Mouse (Mus musculus) bone marrow macrophage, adult 2 months (primary cell): ENCODE data around the gene Atl1.

Experiments
- CTCF ChIP-seq: IDR thresholded peaks from 2 replicates; pipeline ENCODE4 v1.5.1; 2012; ENCODE audit warnings: low read depth, mild to moderate bottlenecking, low read length, moderate library complexity
- POLR2A ChIP-seq: IDR thresholded peaks from 2 replicates; pipeline ENCODE4 v1.6.1; 2012; ENCODE audit warnings: mild to moderate bottlenecking, low read depth, low read length, borderline replicate concordance

- TF ChIP-seq POLR2A (no peak), CTCF (no peak)
These were observed 48.6 kb upstream of the Atl1 start for GRCm38 (mm10) chr12:69843531-69844445.
